Mouse (Mus musculus) ES-E14 (cell line): Measurements from ENCODE around the gene Catsper2.

Experiments
- CHD2 ChIP-seq: IDR thresholded peaks from 2 replicates; pipeline ENCODE4 v1.6.1; 2014; ENCODE audit warnings: mild to moderate bottlenecking, low read depth, low read length, inconsistent platforms
- HCFC1 ChIP-seq: IDR thresholded peaks from 2 replicates; pipeline ENCODE4 v1.6.1; 2012; ENCODE audit warnings: low read length, inconsistent platforms, borderline replicate concordance; ENCODE audit not compliant: insufficient read depth
- ZC3H11A ChIP-seq: IDR thresholded peaks from 2 replicates; pipeline ENCODE4 v1.6.1; 2012; ENCODE audit warnings: low read depth, mild to moderate bottlenecking, inconsistent platforms, low read length, borderline replicate concordance

DNA sequence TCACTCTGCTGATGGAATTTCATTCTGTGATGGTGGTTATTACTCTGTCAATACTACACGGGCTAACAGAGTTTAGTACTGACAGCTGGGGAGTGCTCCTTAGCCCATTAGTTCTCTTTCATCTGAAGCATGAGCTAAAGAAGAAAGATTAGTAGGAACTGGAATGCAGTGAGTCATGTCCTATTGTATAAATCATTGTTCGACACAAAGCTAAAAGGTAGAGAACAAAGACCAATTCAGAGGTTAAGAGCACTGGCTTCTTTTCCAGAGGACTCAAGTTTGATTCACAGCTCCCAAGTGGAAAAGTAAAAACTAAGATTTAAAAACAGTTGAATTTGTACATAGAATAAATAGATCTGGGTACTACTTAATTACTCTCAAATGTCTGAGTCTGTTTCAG is 46.5 kb upstream of the Catsper2 start:
- TF ChIP-seq CHD2 = no peak
- TF ChIP-seq ZC3H11A = no peak
- no peak for TF ChIP-seq HCFC1
